Mouse (Mus musculus): ENCODE results near the gene Ube2n.

- TF ChIP-seq CTCF (IDR thresholded peaks at IDR 0.05; ENCODE audit: extremely low read depth, insufficient read length, insufficient replicate concordance, low read depth, low read length) (no peak), POLR2A (IDR thresholded peaks at IDR 0.05; ENCODE audit: low read depth, low read length) (no peak)
These were observed 52.6 kb downstream of the Ube2n start for GRCm38 (mm10) chr10:95567550-95567949.

All from small intestine, adult 2 months (tissue).